Mouse (Mus musculus) Patski (cell line): ENCODE measurements at regions not wholly inside any gene's neighbourhood (a gene's known extent, or its start where the extent isn't known, plus 50 kb on each side); places are given as distances from the start of the nearest gene placed in this dataset.

Source experiments
- ATAC-seq: fragments of 100-300 bp; one replicate; pipeline ENCODE4 v1.8.0; 2021
- CTCF ChIA-PET: fragments of 350-600 bp; sonication (Branson Sonifier 250); formaldehyde crosslinking; loops from one replicate; lab custom pipeline; 2022; ENCODE audit warnings: inconsistent platforms; lab: Charles Lee
- POLR2A ChIA-PET: fragments of 350-600 bp; sonication (Branson Sonifier 250); formaldehyde crosslinking; loops from one replicate; lab custom pipeline; 2022; ENCODE audit warnings: antibody characterized with exemption, inconsistent platforms; lab: Charles Lee
- DNase-seq: peaks from one replicate; pipeline ENCODE4 v3.0.0-alpha.2; 2011; ENCODE audit warnings: low read depth, low spot score
- H3K27me3 ChIP-seq: fragments of 371-371 bp; one replicate; pipeline ENCODE4 v1.5.1; 2021
- CTCF ChIP-seq: fragments of 100-300 bp; IDR thresholded peaks from one replicate; pipeline ENCODE4 v1.5.1; 2021
- in situ Hi-C: fragments of 300-500 bp; cut with MboI; formaldehyde crosslinking; loops from 3 replicates; pipeline ENCODE4 v1.11.1; 2018; ENCODE audit warnings: low pct_unique_long_range_greater_than_20kb, mixed read lengths

DNA sequence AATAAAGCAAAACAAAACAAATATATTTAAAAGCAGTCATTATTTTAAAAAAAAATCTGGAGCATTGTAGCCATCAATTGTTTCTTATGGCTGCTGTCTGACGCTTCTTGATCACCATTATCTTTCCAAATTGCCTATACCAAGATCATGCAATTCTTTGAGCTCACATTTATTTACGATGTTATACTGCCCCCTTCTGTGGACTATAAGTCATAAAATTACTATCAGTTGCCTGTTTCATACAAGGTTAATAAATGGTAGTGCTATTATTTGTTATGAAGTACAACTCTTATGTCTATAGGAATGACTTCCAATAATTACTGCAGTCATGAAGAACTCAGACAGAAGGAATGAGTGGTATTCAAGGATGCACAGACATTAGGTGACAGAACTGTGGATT lies 57.3 kb upstream of the Eda2r start:
- H3K27me3 ChIP-seq = peaks cover 50% of the 10 kb centered on the region
- in situ Hi-C loops = loop anchor here (10.0 to 25.0 kb wide), 4 partner anchors 540 to 1422 kb away; no protein-coding TSS in a partner anchor
- POLR2A ChIA-PET = no interaction called here
- TF ChIP-seq CTCF = no peak
- CTCF ChIA-PET = no interaction called here
- no peak for ATAC-seq
- DNase-seq = no peak

DNA sequence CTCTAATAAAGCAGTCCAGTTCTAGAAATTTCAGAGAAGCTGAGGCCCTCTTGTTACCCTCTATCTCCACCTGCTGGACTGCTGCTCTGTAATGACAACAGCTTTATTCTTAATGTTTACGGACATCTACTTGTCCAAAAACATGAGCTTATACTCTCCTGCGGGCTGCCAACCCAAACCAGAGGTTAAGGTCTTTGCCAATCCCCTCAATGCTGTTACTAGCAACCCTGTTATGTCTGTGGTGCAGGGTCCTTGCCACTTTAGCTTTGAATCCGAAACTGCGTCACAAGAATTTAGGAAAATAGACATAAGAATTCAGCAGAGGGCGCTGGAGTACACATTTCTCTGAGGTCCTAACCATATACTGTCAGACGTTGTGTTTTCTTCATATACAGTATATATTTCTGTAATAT lies 54.4 kb upstream of the Eda2r start:
- peaks cover 52% of the 10 kb centered on the region for H3K27me3 ChIP-seq
- peak; percentile 70 for TF ChIP-seq CTCF
- CTCF ChIA-PET = interaction anchor here (0.9 to 1.6 kb wide), 6 partner anchors 9 to 1191 kb away, joined by 3 to 5 read pairs (median 3); no protein-coding TSS in a partner anchor
- peak; percentile 3 for DNase-seq
- POLR2A ChIA-PET = no interaction called here
- peak; percentile 88 for ATAC-seq
- in situ Hi-C loops = loop anchor here (10.0 to 25.0 kb wide), 4 partner anchors 537 to 1419 kb away; no protein-coding TSS in a partner anchor
